Mouse (Mus musculus) monocyte, adult 2 months (primary cell): ENCODE measurements around the gene Itga9.
"Not testable (repeated sequence)": the region's sequence is repeated elsewhere in the genome, so short reads cannot be mapped to it uniquely, and the experiment has no call there.

Experiments used
- DNase-seq, 2 experiments: peaks; one replicate each; pipeline ENCODE4 v3.0.0; 2022; ENCODE audit warnings: low spot score in 2 of 2, low read depth in 1 of 2

Itga9 gene

GRCm38 (mm10) chr9:118606148-118606816 lies at the start of gene Itga9:
TSS of gene Itga9 (plus strand) at chr9:118606690.
- peak; percentile 16 to 39 for DNase-seq

GRCm38 (mm10) chr9:118556951-118557780 lies 49.3 kb upstream of the Itga9 start:
- no peak for DNase-seq

GRCm38 (mm10) chr9:118563356-118563755 lies 43.1 kb upstream of the Itga9 start:
- no peak for DNase-seq

GRCm38 (mm10) chr9:118563866-118564265 lies 42.6 kb upstream of the Itga9 start:
- no peak for DNase-seq

DNA sequence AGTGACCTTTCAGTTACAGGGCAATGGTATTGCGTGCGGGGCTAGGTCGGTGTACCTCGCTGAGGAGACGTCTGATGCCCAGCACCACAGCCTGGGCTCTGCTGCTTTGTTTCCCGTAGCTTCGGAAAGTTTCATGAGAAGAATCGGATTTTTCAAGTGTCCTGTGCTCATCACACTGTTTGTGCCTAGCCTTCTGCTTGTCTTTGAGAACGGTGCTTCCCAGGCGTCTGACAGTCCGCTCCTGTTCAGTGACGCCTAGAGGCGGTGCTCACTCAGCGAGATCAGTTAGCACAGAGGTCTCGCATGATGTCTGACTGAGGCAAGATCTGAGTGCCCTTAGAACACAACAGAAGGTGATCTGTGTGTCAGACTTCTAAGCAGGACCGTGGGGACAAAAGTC lies 41.8 kb upstream of the Itga9 start:
- DNase-seq = no peak

DNA sequence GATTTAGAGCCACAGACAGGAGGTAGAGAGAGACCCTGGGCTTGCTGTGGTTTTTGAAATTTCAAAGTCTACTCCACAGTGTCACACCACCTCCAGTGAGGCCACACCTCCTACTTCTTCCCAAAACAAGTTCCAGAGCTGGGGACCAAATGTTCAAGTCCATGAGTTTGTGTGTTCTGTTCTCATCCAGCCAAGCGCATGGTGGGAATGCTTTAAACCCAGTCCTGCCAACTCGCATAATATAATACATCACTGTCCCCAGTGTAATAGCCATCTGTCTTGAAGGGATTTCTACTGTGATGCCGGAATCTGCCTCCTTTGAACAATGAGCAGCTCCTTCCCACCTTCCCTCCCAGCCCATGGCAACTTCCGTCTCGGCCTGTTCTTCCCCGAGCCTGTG lies 37.2 kb upstream of the Itga9 start:
- DNase-seq = no peak

- no peak for DNase-seq
Measured at GRCm38 (mm10) chr9:118570865-118571264, 35.6 kb upstream of the Itga9 start.

- DNase-seq = no peak
Measured at GRCm38 (mm10) chr9:118571701-118572100, 34.8 kb upstream of the Itga9 start.

- DNase-seq = no peak
Measured at GRCm38 (mm10) chr9:118574911-118575310, 31.6 kb upstream of the Itga9 start.

DNA sequence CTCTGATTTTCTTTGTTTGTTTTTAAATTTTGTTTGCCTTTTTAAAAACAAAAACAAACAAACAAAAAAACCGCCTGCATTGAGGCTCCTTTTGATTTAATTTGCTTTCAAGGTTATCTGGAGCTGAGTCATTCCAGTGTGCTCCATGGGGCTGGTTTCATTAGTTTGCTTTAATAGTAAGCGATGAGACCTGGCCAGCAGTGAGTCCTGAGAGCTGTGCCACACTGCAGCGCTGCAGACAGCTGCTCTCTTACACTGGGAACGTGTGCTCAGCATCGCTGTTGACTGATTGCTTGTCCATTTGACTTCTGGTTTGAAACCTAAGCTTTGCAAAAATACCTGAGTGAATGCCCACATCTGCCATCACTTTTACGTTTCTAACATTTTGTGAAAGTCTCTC lies 26.1 kb upstream of the Itga9 start:
- no peak for DNase-seq

- DNase-seq = no peak
Measured at GRCm38 (mm10) chr9:118582757-118583156, 23.7 kb upstream of the Itga9 start.

GRCm38 (mm10) chr9:118584838-118585237 lies 21.7 kb upstream of the Itga9 start:
- DNase-seq = no peak

GRCm38 (mm10) chr9:118585998-118586397 lies 20.5 kb upstream of the Itga9 start:
- no peak for DNase-seq

GRCm38 (mm10) chr9:118587115-118587514 lies 19.4 kb upstream of the Itga9 start:
- no peak for DNase-seq

- DNase-seq = no peak
Measured at GRCm38 (mm10) chr9:118589249-118589648, 17.2 kb upstream of the Itga9 start.

DNA sequence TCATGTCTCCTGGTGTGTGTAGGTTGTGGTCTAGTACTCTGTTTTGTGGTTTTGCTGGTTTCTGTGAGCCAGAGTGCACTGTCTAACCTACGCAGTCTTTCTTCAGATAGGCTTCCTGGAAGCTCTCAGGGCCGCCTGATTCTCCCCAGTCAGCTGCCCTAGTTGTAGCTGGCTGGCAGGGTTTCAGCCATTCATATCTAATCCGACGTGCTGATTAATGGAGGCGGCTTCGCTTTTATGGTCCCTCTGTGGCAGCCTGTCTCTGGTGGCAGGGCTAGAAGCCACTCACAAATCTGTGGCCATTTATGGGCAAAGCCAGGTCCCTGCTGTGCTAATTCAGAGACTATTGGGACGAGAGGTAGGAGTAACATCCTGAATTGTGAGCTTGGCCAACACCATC lies 16.3 kb upstream of the Itga9 start:
- no peak for DNase-seq

- DNase-seq = no peak
Measured at GRCm38 (mm10) chr9:118591633-118592032, 14.9 kb upstream of the Itga9 start.

DNA sequence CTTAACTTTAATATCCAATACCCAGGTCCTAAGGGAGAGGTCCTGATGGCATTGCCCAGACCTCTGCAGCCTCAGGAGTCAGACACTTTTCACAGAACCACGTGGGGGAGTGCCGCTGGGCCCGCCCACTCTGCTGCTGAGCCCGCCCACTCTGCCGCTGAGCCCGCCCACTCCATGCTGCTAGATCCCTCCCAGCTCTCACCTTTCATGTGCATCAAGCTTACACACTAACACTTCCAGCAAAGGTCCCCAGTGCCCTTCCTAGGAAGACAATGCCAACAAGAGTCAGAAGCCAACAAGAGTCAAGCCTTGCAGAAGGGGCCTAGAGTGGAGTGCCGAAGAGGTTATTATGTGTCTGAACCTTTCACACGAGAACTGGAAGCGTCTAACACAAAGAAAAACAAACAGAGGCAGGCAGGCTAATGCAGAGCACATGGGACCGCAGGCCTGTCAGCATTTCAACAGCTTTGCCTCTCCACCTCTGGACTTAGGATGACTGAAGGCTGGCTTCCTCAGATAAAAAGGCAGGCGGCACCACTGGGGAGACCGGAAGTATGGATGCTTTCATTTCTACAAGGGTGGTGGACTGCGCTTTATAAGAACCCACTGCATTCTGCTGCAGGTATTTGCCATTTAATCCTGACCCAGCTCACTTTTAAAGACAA lies 13.8 kb upstream of the Itga9 start:
- DNase-seq = no peak

- no peak for DNase-seq
Measured at GRCm38 (mm10) chr9:118593443-118593842, 13.0 kb upstream of the Itga9 start.

DNA sequence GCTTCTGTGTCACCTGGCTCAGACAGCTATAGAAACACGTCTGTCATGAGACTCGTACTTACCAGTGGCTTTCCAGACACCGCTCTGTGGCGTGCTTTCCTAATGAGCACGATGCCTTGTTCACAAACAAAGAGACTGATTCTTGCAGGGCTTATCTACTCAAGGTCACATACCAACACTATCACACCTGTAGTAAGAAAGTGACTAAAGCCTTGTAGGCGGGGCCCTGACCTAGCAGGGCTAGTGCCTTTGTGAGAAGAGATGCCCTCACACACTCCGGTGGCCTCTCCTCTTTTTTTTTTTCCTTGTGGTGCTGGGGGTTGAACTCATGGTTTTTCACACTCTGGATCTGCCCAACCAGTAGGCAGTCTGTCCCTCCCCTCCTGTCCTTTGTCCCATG lies 9.7 kb upstream of the Itga9 start:
- DNase-seq = no peak

DNA sequence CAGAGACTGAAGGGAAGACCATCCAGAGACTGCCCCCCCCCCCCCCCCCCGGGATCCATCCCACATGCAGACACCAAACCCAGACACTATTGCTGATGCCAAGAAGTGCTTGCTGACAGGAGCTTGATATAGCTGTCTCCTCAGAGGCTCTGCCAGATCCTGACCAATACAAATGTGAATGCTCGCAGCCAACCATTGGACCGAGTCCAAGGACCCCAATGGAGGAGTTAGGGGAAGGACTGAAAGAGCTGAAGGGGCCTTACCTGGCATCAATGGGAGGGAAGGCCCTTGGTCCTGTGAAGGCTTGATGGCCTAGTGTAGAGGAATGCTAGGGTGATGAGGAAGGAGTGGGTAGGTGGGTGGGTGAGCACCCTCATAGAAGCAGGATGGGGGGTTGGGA lies 6.1 kb upstream of the Itga9 start:
- not testable (repeated sequence) for DNase-seq

GRCm38 (mm10) chr9:118602576-118602975 lies 3.9 kb upstream of the Itga9 start:
- DNase-seq = no peak
